Mouse (Mus musculus) spleen, adult 2 months (tissue): ENCODE results near the gene Wrap53.

Experiments used
- CTCF ChIP-seq: fragments of 200-500 bp; IDR thresholded peaks from 2 replicates; pipeline ENCODE4 v1.5.1; 2011; ENCODE audit warnings: mild to moderate bottlenecking, inconsistent platforms; ENCODE audit not compliant: insufficient read depth, insufficient read length, insufficient replicate concordance; ENCODE audit errors: extremely low read depth
- POLR2A ChIP-seq: fragments of 200-500 bp; IDR thresholded peaks from 2 replicates; pipeline ENCODE4 v1.6.1; 2011; ENCODE audit warnings: low read depth, low read length, inconsistent platforms

GRCm38 (mm10) chr11:69564391-69564790 lies 15.7 kb downstream of the Wrap53 start:
- TF ChIP-seq CTCF (no peak), POLR2A (no peak)
